Mouse (Mus musculus): Measurements from ENCODE around the gene Amt. TPM values are rescaled to one million over a fixed set of nuclear protein-coding genes. Genes with fewer than 3 reads are reported as not detected.

The Amt gene
- polyA plus RNA-seq, 1 experiment from 2014 or later = 35.9 TPM

GRCm38 (mm10) chr9:108342301-108342831 is 45.7 kb downstream of the Amt start:
- H3K27me3 ChIP-seq = no peaks in the 10 kb centered on the region
- H3K36me3 ChIP-seq = peaks cover 14% of the 10 kb centered on the region
- no peak overlapping the region for H3K9ac ChIP-seq
- ATAC-seq (replicated peaks; ENCODE audit: low FRiP score) = no peak
- H3K4me2 ChIP-seq = no peak overlapping the region
- H3K9me3 ChIP-seq (replicated peaks) = no peaks in the 10 kb centered on the region
- H3K4me1 ChIP-seq = peaks cover 49% of the 10 kb centered on the region
- WGBS = 29% methylated on average over 5 of the region's 5 CpGs
- H3K27ac ChIP-seq = peak overlapping the region; percentile 96
- no peak overlapping the region for H3K4me3 ChIP-seq (replicated peaks)

GRCm38 (mm10) chr9:108343331-108343730 is 46.7 kb downstream of the Amt start:
- 77% methylated on average over 3 of the region's 3 CpGs for WGBS
- peaks cover 42% of the 10 kb centered on the region for H3K4me1 ChIP-seq
- no peak overlapping the region for H3K4me3 ChIP-seq (replicated peaks)
- no peaks in the 10 kb centered on the region for H3K9me3 ChIP-seq (replicated peaks)
- no peak for ATAC-seq (replicated peaks; ENCODE audit: low FRiP score)
- H3K4me2 ChIP-seq = no peak overlapping the region
- H3K27me3 ChIP-seq = no peaks in the 10 kb centered on the region
- no peak overlapping the region for H3K9ac ChIP-seq
- H3K27ac ChIP-seq = no peak overlapping the region
- peaks cover 5% of the 10 kb centered on the region for H3K36me3 ChIP-seq

- no peak for ATAC-seq (replicated peaks; ENCODE audit: low FRiP score)
- Histone ChIP-seq H3K27me3 (no peaks in the 10 kb centered on the region), H3K9ac (no peak overlapping the region), H3K36me3 (peaks cover 4% of the 10 kb centered on the region; the same call in 1 of the 2 replicates), H3K4me1 (peaks cover 42% of the 10 kb centered on the region), H3K27ac (no peak overlapping the region), H3K9me3 (replicated peaks) (no peaks in the 10 kb centered on the region), H3K4me2 (no peak overlapping the region), H3K4me3 (replicated peaks) (no peak overlapping the region)
- 100% methylated on average over 1 of the region's 1 CpGs for WGBS
These were observed 47.2 kb downstream of the Amt start for GRCm38 (mm10) chr9:108343835-108344234.

GRCm38 (mm10) chr9:108344471-108344870 is 47.8 kb downstream of the Amt start:
- H3K4me3 ChIP-seq (replicated peaks) = no peak overlapping the region
- peaks cover 48% of the 10 kb centered on the region for H3K4me1 ChIP-seq
- no peak overlapping the region for H3K9ac ChIP-seq
- H3K27me3 ChIP-seq = no peaks in the 10 kb centered on the region
- ATAC-seq (replicated peaks; ENCODE audit: low FRiP score) = no peak
- H3K9me3 ChIP-seq (replicated peaks) = no peaks in the 10 kb centered on the region
- 89% methylated on average over 4 of the region's 4 CpGs for WGBS
- no peak overlapping the region for H3K27ac ChIP-seq
- no peak overlapping the region for H3K4me2 ChIP-seq
- H3K36me3 ChIP-seq = peaks cover 4% of the 10 kb centered on the region; the same call in 1 of the 2 replicates

- Histone ChIP-seq H3K9me3 (replicated peaks) (no peaks in the 10 kb centered on the region), H3K4me1 (peaks cover 26% of the 10 kb centered on the region), H3K9ac (peak overlapping the region; percentile 85), H3K4me3 (replicated peaks) (peak overlapping the region; percentile 94), H3K4me2 (peak overlapping the region; percentile 70), H3K27ac (peak overlapping the region; percentile 98), H3K36me3 (peaks cover 19% of the 10 kb centered on the region), H3K27me3 (no peaks in the 10 kb centered on the region)
- WGBS = 4% methylated on average over 11 of the region's 11 CpGs
- no peak for ATAC-seq (replicated peaks; ENCODE audit: low FRiP score)
These were observed 50.4 kb downstream of the Amt start for GRCm38 (mm10) chr9:108347024-108347423.

- H3K4me2 ChIP-seq = peak within 1 kb of the TSS; percentile 70
- under 1% methylated on average over 72 of the region's 75 CpGs for WGBS
- no peaks in the 10 kb centered on the region for H3K27me3 ChIP-seq
- H3K4me3 ChIP-seq (replicated peaks) = peak within 1 kb of the TSS; percentile 94
- H3K9ac ChIP-seq = peak within 1 kb of the TSS; percentile 85
- H3K9me3 ChIP-seq (replicated peaks) = no peaks in the 10 kb centered on the region
- H3K27ac ChIP-seq = peak within 1 kb of the TSS; percentile 98
- peak; percentile 95 for ATAC-seq (replicated peaks; ENCODE audit: low FRiP score)
- peaks cover 21% of the 10 kb centered on the region for H3K4me1 ChIP-seq
- H3K36me3 ChIP-seq = peaks cover 25% of the 10 kb centered on the region
These were observed 51.1 kb downstream of the Amt start, which contains the start of gene Usp4 for GRCm38 (mm10) chr9:108347540-108348289. Gene Usp4, plus strand, starts transcription at chr9:108347853.

GRCm38 (mm10) chr9:108348290-108348680 is 51.6 kb downstream of the Amt start:
- Histone ChIP-seq H3K27ac (peak overlapping the region; percentile 98), H3K9ac (peak overlapping the region; percentile 85), H3K27me3 (no peaks in the 10 kb centered on the region), H3K4me2 (peak overlapping the region; percentile 70), H3K36me3 (peaks cover 31% of the 10 kb centered on the region), H3K4me1 (peaks cover 21% of the 10 kb centered on the region), H3K4me3 (replicated peaks) (peak overlapping the region; percentile 94), H3K9me3 (replicated peaks) (no peaks in the 10 kb centered on the region)
- 2% methylated on average over 14 of the region's 14 CpGs for WGBS
- no peak for ATAC-seq (replicated peaks; ENCODE audit: low FRiP score)

- Histone ChIP-seq H3K27ac (no peak overlapping the region), H3K4me2 (no peak overlapping the region), H3K27me3 (no peaks in the 10 kb centered on the region), H3K9me3 (replicated peaks) (no peaks in the 10 kb centered on the region), H3K4me3 (replicated peaks) (no peak overlapping the region), H3K4me1 (peaks cover 21% of the 10 kb centered on the region), H3K36me3 (peaks cover 46% of the 10 kb centered on the region), H3K9ac (no peak overlapping the region)
- 89% methylated on average over 4 of the region's 4 CpGs for WGBS
- ATAC-seq (replicated peaks; ENCODE audit: low FRiP score) = no peak
These were observed 53.1 kb downstream of the Amt start for GRCm38 (mm10) chr9:108349727-108350126.

Other genes with a start within 250 kb of the Amt start
- gene Gmppb, start 247.6 kb upstream of the Amt start, polyA plus RNA-seq (2015; fragmentation: Nextera tagmentation; extraction: Ambion mirVana) = 25.9 and 30.3 TPM in 2 replicates
- 2.2 and 2.7 TPM in 2 replicates for gene Amigo3, start 243.7 kb upstream of the Amt start, polyA plus RNA-seq (2015; fragmentation: Nextera tagmentation; extraction: Ambion mirVana)
- 0.45 and 0.55 TPM in 2 replicates for gene Mst1, start 216.4 kb upstream of the Amt start, polyA plus RNA-seq (2015; fragmentation: Nextera tagmentation; extraction: Ambion mirVana)
- 25.2 and 33.4 TPM in 2 replicates for gene Rnf123, start 213.5 kb upstream of the Amt start, polyA plus RNA-seq (2015; fragmentation: Nextera tagmentation; extraction: Ambion mirVana)
- gene Apeh, start 202.2 kb upstream of the Amt start, polyA plus RNA-seq (2015; fragmentation: Nextera tagmentation; extraction: Ambion mirVana) = 67.7 and 76.6 TPM in 2 replicates
- 0.75 and 0.77 TPM in 2 replicates for gene Bsn, start 106.5 kb upstream of the Amt start, polyA plus RNA-seq (2015; fragmentation: Nextera tagmentation; extraction: Ambion mirVana)
- gene Dag1, start 32.9 kb upstream of the Amt start, polyA plus RNA-seq (2015; fragmentation: Nextera tagmentation; extraction: Ambion mirVana) = 141 and 147 TPM in 2 replicates
- 31.3 and 41.0 TPM in 2 replicates for gene Nicn1, start 6.4 kb upstream of the Amt start, polyA plus RNA-seq (2015; fragmentation: Nextera tagmentation; extraction: Ambion mirVana)
- 462 and 484 TPM in 2 replicates for gene Rhoa, start 9.3 kb downstream of the Amt start, polyA plus RNA-seq (2015; fragmentation: Nextera tagmentation; extraction: Ambion mirVana)
- 31.6 and 32.2 TPM in 2 replicates for gene Tcta, start 9.3 kb downstream of the Amt start, polyA plus RNA-seq (2015; fragmentation: Nextera tagmentation; extraction: Ambion mirVana)
- 695 and 743 TPM in 2 replicates for gene Gpx1, start 42.0 kb downstream of the Amt start, polyA plus RNA-seq (2015; fragmentation: Nextera tagmentation; extraction: Ambion mirVana)
- 95.2 and 105 TPM in 2 replicates for gene Usp4, start 51.0 kb downstream of the Amt start, polyA plus RNA-seq (2015; fragmentation: Nextera tagmentation; extraction: Ambion mirVana)
- 0.54 and 0.61 TPM in 2 replicates for gene 1700102P08Rik, start 96.0 kb downstream of the Amt start, polyA plus RNA-seq (2015; fragmentation: Nextera tagmentation; extraction: Ambion mirVana)
- 1.6 TPM in 2 replicates for gene Ccdc36, start 131.6 kb downstream of the Amt start, polyA plus RNA-seq (2015; fragmentation: Nextera tagmentation; extraction: Ambion mirVana)
- not detected in 2 replicates for gene BC048562, start 139.6 kb downstream of the Amt start, polyA plus RNA-seq (2015; fragmentation: Nextera tagmentation; extraction: Ambion mirVana)
- gene Ccdc71, start 163.7 kb downstream of the Amt start, polyA plus RNA-seq (2015; fragmentation: Nextera tagmentation; extraction: Ambion mirVana) = 61.6 and 62.9 TPM in 2 replicates
- 31.0 and 37.8 TPM in 2 replicates for gene Klhdc8b, start 164.7 kb downstream of the Amt start, polyA plus RNA-seq (2015; fragmentation: Nextera tagmentation; extraction: Ambion mirVana)
- 48.8 and 56.6 TPM in 2 replicates for gene Lamb2, start 182.9 kb downstream of the Amt start, polyA plus RNA-seq (2015; fragmentation: Nextera tagmentation; extraction: Ambion mirVana)
- gene Usp19, start 193.7 kb downstream of the Amt start, polyA plus RNA-seq (2015; fragmentation: Nextera tagmentation; extraction: Ambion mirVana) = 69.3 and 78.8 TPM in 2 replicates
- gene Qars, start 210.9 kb downstream of the Amt start, polyA plus RNA-seq (2015; fragmentation: Nextera tagmentation; extraction: Ambion mirVana) = 105 and 111 TPM in 2 replicates
- gene Qrich1, start 220.0 kb downstream of the Amt start, polyA plus RNA-seq (2015; fragmentation: Nextera tagmentation; extraction: Ambion mirVana) = 122 and 125 TPM in 2 replicates

Measured in kidney, embryonic 15.5 days (tissue).